Mouse (Mus musculus) liver, embryonic 14.5 days (tissue): ENCODE measurements around the gene Mfsd4b1. TPM values are rescaled to one million over a fixed set of nuclear protein-coding genes. Genes with fewer than 3 reads are reported as not detected.

Experiments used
- ATAC-seq: fragments of 200-750 bp; cut with Nextera tagmentation; 2 replicates; pipeline ENCODE4 v1.8.0; 2017; ENCODE audit warnings: moderate number of reproducible peaks, mild to moderate bottlenecking, moderate library complexity; ENCODE audit not compliant: insufficient read depth
- DNase-seq, 3 experiments: peaks; one replicate each; pipeline ENCODE4 v3.0.0-alpha.2; 2012 to 2013; ENCODE audit warnings: low read depth in 3 of 3, low spot score in 3 of 3
- H3K27ac ChIP-seq: fragments of 300-500 bp; sonication (generic); 2 replicates; pipeline ENCODE4 v1.5.1; 2014; ENCODE audit warnings: moderate library complexity, mild to moderate bottlenecking, control low read depth, inconsistent platforms
- H3K27me3 ChIP-seq: fragments of 300-500 bp; sonication (generic); 2 replicates; pipeline ENCODE4 v1.6.1; 2014; ENCODE audit warnings: mild to moderate bottlenecking, low read length, moderate library complexity; ENCODE audit not compliant: control insufficient read depth, insufficient read depth
- H3K36me3 ChIP-seq: fragments of 300-500 bp; sonication (generic); replicated peaks from 2 replicates; pipeline ENCODE4 v1.6.1; 2014; ENCODE audit warnings: low read depth; ENCODE audit not compliant: control insufficient read depth, insufficient read depth
- H3K4me1 ChIP-seq, 2 experiments: fragments of 200-500 bp in 1 of 2; fragments of 300-500 bp in 1 of 2; sonication (generic) in 1 of 2; replicated peaks; 2 replicates each; pipeline ENCODE4 v1.6.1; 2012 to 2014; ENCODE audit warnings: antibody characterized with exemption in 1 of 2, inconsistent platforms in 1 of 2, low read length in 1 of 2; ENCODE audit not compliant: control insufficient read depth in 2 of 2, insufficient read depth in 2 of 2
- H3K4me2 ChIP-seq: fragments of 300-500 bp; sonication (generic); 2 replicates; pipeline ENCODE4 v1.6.1; 2014; ENCODE audit warnings: low read depth, mild to moderate bottlenecking, control low read depth, moderate library complexity
- H3K4me3 ChIP-seq, 2 experiments: fragments of 200-500 bp in 1 of 2; fragments of 300-500 bp in 1 of 2; sonication (generic) in 1 of 2; 2 replicates each; pipeline ENCODE4 v1.5.1; 2012 to 2014; ENCODE audit warnings: low read depth in 2 of 2, low read length in 2 of 2, mild to moderate bottlenecking in 2 of 2, control low read depth in 1 of 2, inconsistent platforms in 1 of 2, moderate library complexity in 1 of 2; ENCODE audit not compliant: insufficient read depth in 1 of 2
- H3K9ac ChIP-seq: fragments of 300-500 bp; sonication (generic); replicated peaks from 2 replicates; pipeline ENCODE4 v1.6.1; 2014; ENCODE audit warnings: mild to moderate bottlenecking, control low read depth, moderate library complexity
- H3K9me3 ChIP-seq: fragments of 300-500 bp; sonication (generic); 2 replicates; pipeline ENCODE4 v1.6.1; 2016; ENCODE audit warnings: low read length, mixed read lengths; ENCODE audit not compliant: control insufficient read depth
- CTCF ChIP-seq: IDR thresholded peaks from 2 replicates; pipeline ENCODE4 v1.5.1; 2016; ENCODE audit warnings: antibody characterized with exemption, low read depth, control low read depth
- EP300 ChIP-seq: IDR thresholded peaks from 2 replicates; pipeline ENCODE4 v1.6.1; 2016; ENCODE audit warnings: antibody characterized with exemption, low read depth
- WGBS: fragments of 180-500 bp; shearing (Covaris S2); extraction: QIAGEN DNeasy Blood & Tissue Kit; methylation state at CpG from one replicate; pipeline ENCODE4 v1.1.7; 2014; ENCODE audit not compliant: insufficient replicate concordance; 5-methylcytosine and 5-hydroxymethylcytosine counted together
- polyA plus RNA-seq, 2 experiments: library from polyadenylated mRNA; depleted of rRNA in 1 of 2; stranded (reverse) in 1 of 2; unstranded in 1 of 2; fragments of >200 nt; fragmentation: Nextera tagmentation in 1 of 2; extraction: Ambion mirVana in 1 of 2; gene quantifications; 2 replicates each; pipeline versions ENCODE4 v1.2.1 to v1.2.3; 2012 to 2014

Mfsd4b1 gene
- polyA plus RNA-seq, 2 experiments, result 0.22 to 0.60 TPM

DNA sequence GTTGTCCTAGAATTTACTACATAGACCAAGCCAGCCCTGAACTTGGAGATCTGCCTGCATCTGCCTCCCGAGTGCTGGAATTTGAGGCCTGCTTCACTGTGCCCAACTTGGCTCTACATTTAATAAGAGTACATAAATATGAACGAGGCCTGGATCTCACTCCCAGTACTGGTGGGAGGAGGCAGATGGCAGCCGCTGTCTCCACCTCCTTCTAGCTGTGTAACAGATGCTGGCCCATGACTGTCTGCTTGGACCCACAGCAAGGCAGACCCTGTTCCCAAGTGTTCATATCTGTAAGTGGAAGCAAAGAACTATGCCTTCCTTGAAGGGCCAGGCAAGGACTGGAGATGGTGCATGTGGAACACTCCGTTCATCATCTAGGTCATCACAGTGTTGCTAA is 28.8 kb upstream of the Mfsd4b1 start:
- Histone ChIP-seq H3K4me1 (no peaks in the 10 kb centered on the region; a peak in 1 of 4 replicates), H3K9ac (no peak overlapping the region), H3K27me3 (no peaks in the 10 kb centered on the region), H3K36me3 (peaks cover 67% of the 10 kb centered on the region), H3K9me3 (no peaks in the 10 kb centered on the region), H3K4me3 (no peak overlapping the region), H3K4me2 (no peak overlapping the region), H3K27ac (no peak overlapping the region)
- 84% methylated on average over 4 of the region's 4 CpGs for WGBS
- DNase-seq, result no peak
- TF ChIP-seq CTCF (no peak), EP300 (no peak)
- no peak for ATAC-seq

- peak; percentile 37; the same call in 1 of the 2 replicates for TF ChIP-seq CTCF
- no peak for TF ChIP-seq EP300
- H3K36me3 ChIP-seq, result peaks cover 67% of the 10 kb centered on the region
- no peaks in the 10 kb centered on the region; a peak in 1 of 4 replicates for H3K4me1 ChIP-seq
- DNase-seq (no peak), ATAC-seq (no peak)
- H3K27me3 ChIP-seq, result no peaks in the 10 kb centered on the region
- no peak overlapping the region for H3K27ac ChIP-seq
- no peak overlapping the region for H3K4me2 ChIP-seq
- no peak overlapping the region for H3K4me3 ChIP-seq
- no peaks in the 10 kb centered on the region for H3K9me3 ChIP-seq
- H3K9ac ChIP-seq, result no peak overlapping the region
- WGBS, result 65% methylated on average over 3 of the region's 3 CpGs
These were observed 28.3 kb upstream of the Mfsd4b1 start for GRCm38 (mm10) chr10:40053257-40053895.

DNA sequence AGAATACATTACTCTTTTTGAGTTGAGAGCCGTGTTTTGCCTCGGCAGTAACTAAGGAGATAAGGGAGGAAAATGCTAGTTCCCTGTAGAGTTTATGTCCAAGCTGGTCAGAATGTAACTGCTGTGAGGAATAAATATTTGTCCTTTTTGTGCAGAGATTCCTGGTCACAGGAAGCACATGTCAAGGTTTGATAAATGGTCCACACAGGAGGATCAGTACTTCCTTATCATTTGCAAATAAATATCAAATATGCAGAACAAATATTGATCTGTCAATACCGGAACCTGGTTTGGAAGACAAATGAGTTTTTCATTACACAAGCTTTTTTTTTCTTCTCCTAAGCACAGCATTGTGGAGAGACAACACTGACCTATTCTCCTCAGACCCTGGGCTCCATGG is 26.9 kb upstream of the Mfsd4b1 start:
- H3K4me1 ChIP-seq, result no peaks in the 10 kb centered on the region
- no peak for DNase-seq
- no peak overlapping the region for H3K4me3 ChIP-seq
- no peaks in the 10 kb centered on the region for H3K27me3 ChIP-seq
- H3K36me3 ChIP-seq, result peaks cover 62% of the 10 kb centered on the region
- no peak overlapping the region for H3K27ac ChIP-seq
- ATAC-seq, result no peak
- no peak for TF ChIP-seq EP300
- TF ChIP-seq CTCF, result no peak
- H3K4me2 ChIP-seq, result no peak overlapping the region
- no peak overlapping the region for H3K9ac ChIP-seq
- H3K9me3 ChIP-seq, result no peaks in the 10 kb centered on the region
- 78% methylated on average over 3 of the region's 3 CpGs for WGBS

GRCm38 (mm10) chr10:40050763-40051162 is 25.7 kb upstream of the Mfsd4b1 start:
- Histone ChIP-seq H3K27ac (no peak overlapping the region), H3K4me3 (no peak overlapping the region), H3K9me3 (no peaks in the 10 kb centered on the region), H3K4me2 (no peak overlapping the region), H3K36me3 (peaks cover 51% of the 10 kb centered on the region), H3K27me3 (no peaks in the 10 kb centered on the region), H3K9ac (no peak overlapping the region), H3K4me1 (no peaks in the 10 kb centered on the region)
- TF ChIP-seq EP300, result no peak
- DNase-seq, result no peak
- ATAC-seq, result no peak
- 94% methylated on average over 2 of the region's 2 CpGs for WGBS

DNA sequence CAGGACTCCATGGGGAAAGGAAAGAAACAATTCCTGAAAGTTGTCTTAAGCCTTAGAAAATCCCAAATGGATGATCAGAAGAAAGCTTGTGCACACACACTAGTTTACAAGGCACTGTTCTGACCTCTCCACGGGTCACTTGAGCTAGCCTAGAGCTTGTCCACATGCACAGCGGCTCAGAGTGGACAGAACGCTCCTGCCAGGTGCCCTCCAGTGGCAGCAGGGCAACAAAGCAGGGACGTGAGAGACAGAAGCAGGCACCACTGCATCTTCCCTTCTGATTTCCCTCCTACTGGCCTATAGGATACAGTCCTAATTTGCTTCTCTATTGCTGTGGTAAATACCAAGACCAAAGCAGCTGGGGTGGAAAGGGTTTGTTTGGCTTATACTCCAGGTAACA is 16.3 kb upstream of the Mfsd4b1 start:
- 61% methylated on average over 4 of the region's 4 CpGs for WGBS
- ATAC-seq, result no peak
- TF ChIP-seq CTCF, result peak; percentile 65
- no peak for TF ChIP-seq EP300
- no peak overlapping the region for H3K9ac ChIP-seq
- no peak for DNase-seq
- H3K27ac ChIP-seq, result no peak overlapping the region
- peaks cover 30% of the 10 kb centered on the region for H3K36me3 ChIP-seq
- no peak overlapping the region for H3K4me2 ChIP-seq
- no peaks in the 10 kb centered on the region for H3K9me3 ChIP-seq
- H3K4me1 ChIP-seq, result no peaks in the 10 kb centered on the region
- no peak overlapping the region for H3K4me3 ChIP-seq
- no peaks in the 10 kb centered on the region for H3K27me3 ChIP-seq
